Mouse (Mus musculus) layer of hippocampus, adult 9-11 months (tissue): ENCODE measurements around the gene Pacsin2.
A peak's percentile ranks its signal among the peaks of the same experiment; 100 is the strongest.
"Not testable (repeated sequence)": the region's sequence is repeated elsewhere in the genome, so short reads cannot be mapped to it uniquely, and the experiment has no call there.

Experiments
- DNase-seq: peaks from one replicate; pipeline ENCODE4 v3.0.0; 2022

Gene Pacsin2

GRCm38 (mm10) chr15:83365697-83366096 lies 98.7 kb downstream of the Pacsin2 start:
- DNase-seq = no peak

GRCm38 (mm10) chr15:83364194-83364593 lies 100.2 kb downstream of the Pacsin2 start:
- DNase-seq = peak; percentile 64

- not testable (repeated sequence) for DNase-seq
Measured at GRCm38 (mm10) chr15:83362813-83363212, 101.6 kb downstream of the Pacsin2 start.

- not testable (repeated sequence) for DNase-seq
Measured at GRCm38 (mm10) chr15:83360899-83361298, 103.5 kb downstream of the Pacsin2 start.

GRCm38 (mm10) chr15:83360140-83360539 lies 104.3 kb downstream of the Pacsin2 start:
- DNase-seq = no peak

GRCm38 (mm10) chr15:83358476-83358875 lies 105.9 kb downstream of the Pacsin2 start:
- DNase-seq = no peak

- DNase-seq = no peak
Measured at GRCm38 (mm10) chr15:83351546-83351945, 112.9 kb downstream of the Pacsin2 start.

GRCm38 (mm10) chr15:83350859-83351258 lies 113.5 kb downstream of the Pacsin2 start:
- no peak for DNase-seq

- peak; percentile 95 for DNase-seq
Measured at GRCm38 (mm10) chr15:83349954-83350711, 114.3 kb downstream of the Pacsin2 start, which contains the start of gene Arfgap3. TSS of gene Arfgap3 (minus strand) at chr15:83350247.

GRCm38 (mm10) chr15:83349225-83349953 lies 115.0 kb downstream of the Pacsin2 start:
- no peak for DNase-seq

- DNase-seq = no peak
Measured at GRCm38 (mm10) chr15:83348747-83349146, 115.7 kb downstream of the Pacsin2 start.

- no peak for DNase-seq
Measured at GRCm38 (mm10) chr15:83345898-83346529, 118.4 kb downstream of the Pacsin2 start.

- no peak for DNase-seq
Measured at GRCm38 (mm10) chr15:83344956-83345355, 119.5 kb downstream of the Pacsin2 start.

GRCm38 (mm10) chr15:83344157-83344556 lies 120.2 kb downstream of the Pacsin2 start:
- DNase-seq = no peak

GRCm38 (mm10) chr15:83338908-83339307 lies 125.5 kb downstream of the Pacsin2 start:
- DNase-seq = no peak

GRCm38 (mm10) chr15:83337903-83338870 lies 126.2 kb downstream of the Pacsin2 start:
- DNase-seq = no peak

GRCm38 (mm10) chr15:83332373-83332772 lies 132.0 kb downstream of the Pacsin2 start:
- no peak for DNase-seq

GRCm38 (mm10) chr15:83328952-83329351 lies 135.5 kb downstream of the Pacsin2 start:
- DNase-seq = no peak
